In the genomic region with DNA sequence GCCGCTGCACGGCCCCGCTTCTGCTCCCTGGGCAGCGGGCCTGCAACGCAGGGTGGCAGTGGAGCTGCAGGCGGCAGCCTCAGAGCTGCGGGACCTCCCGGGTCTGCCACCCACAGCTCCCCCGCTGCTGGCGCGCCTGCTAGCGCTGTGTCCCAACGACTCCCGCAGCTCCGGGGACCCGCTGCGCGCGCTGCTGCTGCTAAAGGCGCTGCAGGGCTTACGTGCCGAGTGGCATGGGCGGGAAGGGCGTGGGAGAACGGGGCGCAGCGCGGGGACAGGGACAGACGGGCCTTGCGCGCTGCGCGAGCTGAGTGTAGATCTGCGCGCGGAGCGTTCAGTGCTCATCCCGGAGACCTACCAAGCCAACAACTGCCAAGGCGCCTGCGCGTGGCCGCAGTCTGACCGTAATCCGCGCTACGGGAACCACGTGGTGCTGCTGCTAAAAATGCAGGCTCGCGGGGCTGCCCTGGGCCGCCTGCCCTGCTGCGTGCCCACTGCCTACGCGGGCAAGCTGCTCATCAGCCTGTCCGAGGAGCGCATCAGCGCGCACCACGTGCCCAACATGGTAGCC, we compare ENCODE assay signal across 9 mouse cellular contexts. TPM values are rescaled to one million over a fixed set of nuclear protein-coding genes. Genes with fewer than 3 reads are reported as not detected.
DNase-seq lines count a peak whose midpoint lies in the region; ATAC-seq and TF ChIP-seq lines count a peak whose summit lies in the region.
"Had no signal": no experiment of that assay in that cellular context is flagged by ENCODE, and none has a peak within 500 bp of the region (broad histone marks: within the 10 kb centered on the region; RNA-seq: fewer than 3 reads in every experiment).

No protein-coding gene starts in this region.

- peak overlapping the region; percentile 79 for H3K9ac ChIP-seq in embryonic facial prominence, embryonic 13.5 days
- peak overlapping the region; percentile 78 for H3K9ac ChIP-seq in limb, embryonic 13.5 days
- H3K9ac ChIP-seq in midbrain, embryonic 13.5 days (replicated peaks), result peak overlapping the region; percentile 78

- peaks cover 16% of the 10 kb centered on the region for H3K4me1 ChIP-seq in thymus, adult 2 months (replicated peaks; ENCODE audit: control insufficient read depth, insufficient read depth, low read length)
- peaks cover 42% of the 10 kb centered on the region for H3K4me1 ChIP-seq in embryonic facial prominence, embryonic 13.5 days
- H3K4me1 ChIP-seq in limb, embryonic 13.5 days, result peaks cover 38% of the 10 kb centered on the region
- H3K4me1 ChIP-seq in midbrain, embryonic 13.5 days (replicated peaks), result peaks cover 45% of the 10 kb centered on the region

- peak overlapping the region; percentile 26 for H3K4me3 ChIP-seq in thymus, adult 2 months (ENCODE audit: control insufficient read depth, insufficient read depth, low read length)
- H3K4me3 ChIP-seq in embryonic facial prominence, embryonic 13.5 days, result peak overlapping the region; percentile 51
- peak overlapping the region; percentile 54 for H3K4me3 ChIP-seq in limb, embryonic 13.5 days
- H3K4me3 ChIP-seq in midbrain, embryonic 13.5 days (replicated peaks), result peak overlapping the region; percentile 46

- peak overlapping the region; percentile 94 for H3K4me2 ChIP-seq in embryonic facial prominence, embryonic 13.5 days
- peak overlapping the region; percentile 97 for H3K4me2 ChIP-seq in limb, embryonic 13.5 days (replicated peaks)
- H3K4me2 ChIP-seq in midbrain, embryonic 13.5 days (replicated peaks), result peak overlapping the region; percentile 84

- TF ChIP-seq POLR2A in thymus, adult 2 months (IDR thresholded peaks at IDR 0.05; ENCODE audit: control insufficient read depth, extremely low read depth, insufficient read depth, low read length, poor library complexity), result no peak

- H3K27ac ChIP-seq in thymus, adult 2 months (ENCODE audit: control insufficient read depth, insufficient read depth, low read length), result no peak overlapping the region
- H3K27ac ChIP-seq in embryonic facial prominence, embryonic 13.5 days, result peak overlapping the region; percentile 88
- peak overlapping the region; percentile 56 for H3K27ac ChIP-seq in limb, embryonic 13.5 days
- peak overlapping the region; percentile 87 for H3K27ac ChIP-seq in midbrain, embryonic 13.5 days

- no peak for TF ChIP-seq CTCF in thymus, adult 2 months (IDR thresholded peaks at IDR 0.05; ENCODE audit: borderline replicate concordance, control insufficient read depth, extremely low read depth, insufficient read depth, low read length, poor library complexity)

- peaks cover 19% of the 10 kb centered on the region for H3K36me3 ChIP-seq in thymus, adult 2 months (ENCODE audit: control insufficient read depth, insufficient read depth, low read length)
- H3K36me3 ChIP-seq in embryonic facial prominence, embryonic 13.5 days, result peaks cover 34% of the 10 kb centered on the region
- H3K36me3 ChIP-seq in limb, embryonic 13.5 days, result peaks cover 33% of the 10 kb centered on the region
- peaks cover 33% of the 10 kb centered on the region for H3K36me3 ChIP-seq in midbrain, embryonic 13.5 days

- peak; percentile 21 for ATAC-seq in embryonic facial prominence, embryonic 13.5 days (ENCODE audit: insufficient number of reproducible peaks, insufficient read depth, low FRiP score, low TSS enrichment, low read depth)
- peak; percentile 83 for ATAC-seq in limb, embryonic 13.5 days (ENCODE audit: low FRiP score, low read depth)
- peak; percentile 86 for ATAC-seq in midbrain, embryonic 13.5 days

- no peak for DNase-seq in thymus, adult 2 months
- DNase-seq in thymus, adult 18-20 months, result no peak
- DNase-seq in heart, adult 9 months (ENCODE audit: low spot score in 2 of 2), result peak; percentile 78 to 80
- peak; percentile 52 to 56 for DNase-seq in kidney, adult 8-10 months
- peak; percentile 57 to 62 for DNase-seq in spleen, postnatal 36 days (ENCODE audit: low spot score in 2 of 2)

- peaks cover 21% of the 10 kb centered on the region for H3K27me3 ChIP-seq in thymus, adult 2 months (ENCODE audit: control insufficient read depth, insufficient read depth, low read length)
- H3K27me3 ChIP-seq in embryonic facial prominence, embryonic 13.5 days, result peaks cover 46% of the 10 kb centered on the region
- peaks cover 58% of the 10 kb centered on the region for H3K27me3 ChIP-seq in limb, embryonic 13.5 days
- H3K27me3 ChIP-seq in midbrain, embryonic 13.5 days, result peaks cover 56% of the 10 kb centered on the region
- H3K27me3 ChIP-seq: CH12.LX had no signal

- no peaks in the 10 kb centered on the region for H3K9me3 ChIP-seq in embryonic facial prominence, embryonic 13.5 days
- no peaks in the 10 kb centered on the region for H3K9me3 ChIP-seq in limb, embryonic 13.5 days
- no peaks in the 10 kb centered on the region for H3K9me3 ChIP-seq in midbrain, embryonic 13.5 days

- WGBS in thymus, adult 2 months, result 1% methylated on average over 58 of the region's 58 CpGs
- WGBS in embryonic facial prominence, embryonic 13.5 days, result under 1% methylated on average over 58 of the region's 58 CpGs
- under 1% methylated on average over 56 of the region's 58 CpGs for WGBS in limb, embryonic 13.5 days
- WGBS in midbrain, embryonic 13.5 days, result under 1% methylated on average over 55 of the region's 58 CpGs

RNA-seq across cellular contexts. Expression of gene Amh, which starts 2.1 kb away (rescaled TPM):
- 6.3 and 8.8 TPM in 2 replicates for polyA plus RNA-seq in thymus, adult 2 months (2012; rRNA removed)
- polyA plus RNA-seq in embryonic facial prominence, embryonic 13.5 days (2015; fragmentation: Nextera tagmentation; extraction: Ambion mirVana), result not detected in 2 replicates
- polyA plus RNA-seq in limb, embryonic 13.5 days (2015; fragmentation: Nextera tagmentation; extraction: Ambion mirVana), result not detected in 2 replicates
- polyA plus RNA-seq in midbrain, embryonic 13.5 days (2015; fragmentation: Nextera tagmentation; extraction: Ambion mirVana), result not detected in 2 replicates

RNA-seq across cellular contexts. Expression of gene Jsrp1, which starts 6.2 kb away (rescaled TPM):
- 0.24 TPM in 1 of 2 replicates, not detected in the other for polyA plus RNA-seq in thymus, adult 2 months (2012; rRNA removed)
- 0.76 and 2.2 TPM in 2 replicates for polyA plus RNA-seq in embryonic facial prominence, embryonic 13.5 days (2015; fragmentation: Nextera tagmentation; extraction: Ambion mirVana)
- 4.5 and 5.2 TPM in 2 replicates for polyA plus RNA-seq in limb, embryonic 13.5 days (2015; fragmentation: Nextera tagmentation; extraction: Ambion mirVana)
- 0.28 and 0.43 TPM in 2 replicates for polyA plus RNA-seq in midbrain, embryonic 13.5 days (2015; fragmentation: Nextera tagmentation; extraction: Ambion mirVana)

RNA-seq across cellular contexts. Expression of gene Plekhj1, which starts 8.7 kb away (rescaled TPM):
- polyA plus RNA-seq in thymus, adult 2 months (2012; rRNA removed), result 142 and 153 TPM in 2 replicates
- polyA plus RNA-seq in embryonic facial prominence, embryonic 13.5 days (2015; fragmentation: Nextera tagmentation; extraction: Ambion mirVana), result 118 and 125 TPM in 2 replicates
- 127 and 128 TPM in 2 replicates for polyA plus RNA-seq in limb, embryonic 13.5 days (2015; fragmentation: Nextera tagmentation; extraction: Ambion mirVana)
- polyA plus RNA-seq in midbrain, embryonic 13.5 days (2015; fragmentation: Nextera tagmentation; extraction: Ambion mirVana), result 131 and 150 TPM in 2 replicates

RNA-seq across cellular contexts. Expression of gene Sf3a2, which starts 9.1 kb away (rescaled TPM):
- polyA plus RNA-seq in thymus, adult 2 months (2012; rRNA removed), result 94.6 and 119 TPM in 2 replicates
- 75.6 and 78.9 TPM in 2 replicates for polyA plus RNA-seq in embryonic facial prominence, embryonic 13.5 days (2015; fragmentation: Nextera tagmentation; extraction: Ambion mirVana)
- 73.0 and 77.4 TPM in 2 replicates for polyA plus RNA-seq in limb, embryonic 13.5 days (2015; fragmentation: Nextera tagmentation; extraction: Ambion mirVana)
- polyA plus RNA-seq in midbrain, embryonic 13.5 days (2015; fragmentation: Nextera tagmentation; extraction: Ambion mirVana), result 64.1 and 64.9 TPM in 2 replicates

RNA-seq across cellular contexts. Expression of gene Oaz1, which starts 19.3 kb away (rescaled TPM):
- polyA plus RNA-seq in thymus, adult 2 months (2012; rRNA removed), result 1,706 and 1,988 TPM in 2 replicates
- polyA plus RNA-seq in embryonic facial prominence, embryonic 13.5 days (2015; fragmentation: Nextera tagmentation; extraction: Ambion mirVana), result 1,868 and 1,916 TPM in 2 replicates
- polyA plus RNA-seq in limb, embryonic 13.5 days (2015; fragmentation: Nextera tagmentation; extraction: Ambion mirVana), result 1,885 and 1,910 TPM in 2 replicates
- 1,319 and 1,425 TPM in 2 replicates for polyA plus RNA-seq in midbrain, embryonic 13.5 days (2015; fragmentation: Nextera tagmentation; extraction: Ambion mirVana)

Comparison
In these comparisons a context has a peak if more than half of its experiments do, and no peak if none do; other contexts are left out.
1. DNase-seq: peak in heart, adult 9 months (2 of 2), kidney, adult 8-10 months (2 of 2) and spleen, postnatal 36 days (2 of 2); none in thymus, adult 2 months (single experiment) and thymus, adult 18-20 months (0 of 2).
2. ATAC-seq: peak in every context shown above with its lines; median percentile 86 in midbrain, embryonic 13.5 days; 83 in limb, embryonic 13.5 days; 21 in embryonic facial prominence, embryonic 13.5 days.
3. Peak in every context shown above with its lines, with median percentiles within 50 percentile points of each other: H3K4me3 ChIP-seq, H3K4me2 ChIP-seq and H3K9ac ChIP-seq.